Mouse (Mus musculus) adrenal gland, adult (tissue): ENCODE data around the gene Ripor2.

Experiments used
- DNase-seq, 2 experiments: peaks; one replicate each; pipeline ENCODE4 v3.0.0; 2022 to 2023; ENCODE audit warnings: low spot score in 1 of 2; ENCODE audit not compliant: inconsistent age in 2 of 2

Gene Ripor2

GRCm38 (mm10) chr13:24581833-24582232 is at the start of gene Ripor2:
Ripor2 (plus strand) TSS chr13:24582189.
- DNase-seq = no peak

- peak; percentile 46 to 62 for DNase-seq
These were observed 45.3 kb upstream of the Ripor2 start for GRCm38 (mm10) chr13:24536531-24537167.

GRCm38 (mm10) chr13:24538012-24538411 is 44.0 kb upstream of the Ripor2 start:
- DNase-seq = no peak

GRCm38 (mm10) chr13:24538941-24539340 is 43.0 kb upstream of the Ripor2 start:
- DNase-seq = peak in 1 of 2 experiments; percentile 53

GRCm38 (mm10) chr13:24545677-24546076 is 36.3 kb upstream of the Ripor2 start:
- no peak for DNase-seq

GRCm38 (mm10) chr13:24546801-24547459 is 35.1 kb upstream of the Ripor2 start:
- no peak for DNase-seq

- no peak for DNase-seq
These were observed 33.1 kb upstream of the Ripor2 start for GRCm38 (mm10) chr13:24548911-24549310.

GRCm38 (mm10) chr13:24551100-24551931 is 30.7 kb upstream of the Ripor2 start:
- DNase-seq = no peak

GRCm38 (mm10) chr13:24552039-24552438 is 29.9 kb upstream of the Ripor2 start:
- no peak for DNase-seq

GRCm38 (mm10) chr13:24561391-24561790 is 20.6 kb upstream of the Ripor2 start:
- no peak for DNase-seq

- no peak for DNase-seq
These were observed 17.3 kb upstream of the Ripor2 start for GRCm38 (mm10) chr13:24564706-24565105.

GRCm38 (mm10) chr13:24565230-24565949 is 16.6 kb upstream of the Ripor2 start:
- peak; percentile 60 to 78 for DNase-seq

- peak; percentile 20 to 67 for DNase-seq
These were observed 16.1 kb upstream of the Ripor2 start for GRCm38 (mm10) chr13:24565950-24566320.

GRCm38 (mm10) chr13:24567176-24567811 is 14.7 kb upstream of the Ripor2 start:
- no peak for DNase-seq

- DNase-seq = no peak
These were observed 12.9 kb upstream of the Ripor2 start for GRCm38 (mm10) chr13:24569066-24569465.

- no peak for DNase-seq
These were observed 11.3 kb upstream of the Ripor2 start for GRCm38 (mm10) chr13:24570716-24571115.

- no peak for DNase-seq
These were observed 10.1 kb upstream of the Ripor2 start for GRCm38 (mm10) chr13:24571906-24572305.

GRCm38 (mm10) chr13:24575126-24575525 is 6.9 kb upstream of the Ripor2 start:
- peak; percentile 23 to 61 for DNase-seq

- peak in 1 of 2 experiments; percentile 32 for DNase-seq
These were observed 5.5 kb upstream of the Ripor2 start for GRCm38 (mm10) chr13:24576338-24577119.

GRCm38 (mm10) chr13:24578317-24578716 is 3.7 kb upstream of the Ripor2 start:
- no peak for DNase-seq
